Mouse (Mus musculus): ENCODE measurements around the gene 4933430I17Rik.

DNA sequence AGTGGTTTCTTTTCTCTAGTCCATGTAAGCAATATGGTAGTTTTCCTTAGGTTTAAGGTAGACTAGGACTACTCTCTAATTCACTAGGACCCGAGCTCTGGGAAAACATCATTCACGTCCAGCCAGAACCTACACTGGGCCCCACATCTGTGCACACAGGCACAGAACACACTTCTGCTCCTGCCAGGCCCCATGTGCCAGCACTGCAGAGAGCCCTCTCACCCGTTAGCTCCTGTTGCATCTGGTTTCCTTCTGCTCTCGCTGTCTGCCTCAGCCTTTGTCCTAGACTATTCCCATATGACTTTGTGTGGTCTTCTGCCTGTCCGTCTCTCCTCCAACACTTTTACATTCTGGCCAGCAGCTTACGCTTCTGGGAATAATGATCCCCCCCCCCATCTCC is 8.6 kb downstream of the 4933430I17Rik start:
- no peak for TF ChIP-seq SIN3A (IDR thresholded peaks at IDR 0.05; ENCODE audit: low read length)
- no peak for TF ChIP-seq CTCF (IDR thresholded peaks at IDR 0.05 in 2 of 3, conservative IDR thresholded peaks at IDR 0.05 in 1 of 3; ENCODE audit: control insufficient read depth in 1 of 3, insufficient read depth in 1 of 3, low read depth in 2 of 3, low read length in 3 of 3, poor library complexity in 1 of 3, severe bottlenecking in 1 of 3)
- no peak for TF ChIP-seq MAFK (IDR thresholded peaks at IDR 0.05; ENCODE audit: borderline replicate concordance, low read depth, low read length)
- no peak for TF ChIP-seq CHD2 (IDR thresholded peaks at IDR 0.05; ENCODE audit: low read length)
- no peak for TF ChIP-seq POLR2A (IDR thresholded peaks at IDR 0.05; ENCODE audit: control insufficient read depth in 1 of 2, insufficient read depth in 1 of 2, low read depth in 1 of 2, low read length in 2 of 2, poor library complexity in 1 of 2)
- TF ChIP-seq ZNF384 (IDR thresholded peaks at IDR 0.05; ENCODE audit: low read depth, low read length) = no peak

All from MEL (cell line).